25 mouse cellular contexts compared by ENCODE assay signal in the genomic region with DNA sequence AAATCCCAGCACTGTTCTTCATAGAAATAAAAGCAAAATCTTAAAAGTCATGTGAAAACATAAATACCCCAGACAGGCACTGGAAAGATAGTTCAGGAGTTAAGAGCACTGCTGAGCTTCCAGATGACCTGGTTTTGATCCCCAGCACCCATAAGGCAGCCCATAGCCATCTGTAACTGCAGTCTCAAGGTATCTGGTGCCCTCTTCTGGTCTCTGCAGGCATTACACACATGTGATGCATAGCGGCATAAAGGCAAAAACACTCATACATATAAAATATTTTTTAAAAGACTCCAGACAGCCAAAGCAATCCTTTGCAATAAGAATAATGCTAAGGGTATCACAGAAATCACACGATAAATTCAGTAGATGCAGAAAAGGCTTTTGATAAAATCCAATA. TPM values are rescaled to one million over a fixed set of nuclear protein-coding genes. Genes with fewer than 3 reads are reported as not detected.
A peak's percentile ranks its signal among the peaks of the same experiment; 100 is the strongest.
DNase-seq lines count a peak whose midpoint lies in the region; ATAC-seq and TF ChIP-seq lines count a peak whose summit lies in the region.
"Had no signal": no experiment of that assay in that cellular context is flagged by ENCODE, and none has a peak within 500 bp of the region (broad histone marks: within the 10 kb centered on the region; RNA-seq: fewer than 3 reads in every experiment).

No protein-coding gene starts in this region.

- no peak overlapping the region for H3K4me3 ChIP-seq in hindbrain, postnatal 0 days (ENCODE audit: low read length)
- no peak overlapping the region for H3K4me3 ChIP-seq in hindbrain, embryonic 13.5 days
- no peak overlapping the region for H3K4me3 ChIP-seq in testis, adult 2 months (ENCODE audit: control insufficient read depth, low read depth, low read length)
- no peak overlapping the region for H3K4me3 ChIP-seq in lung, adult 2 months (replicated peaks; ENCODE audit: extremely low read depth, low read depth, low read length)
- H3K4me3 ChIP-seq: embryonic facial prominence, embryonic 12.5 days; limb, embryonic 15.5 days; lung, embryonic 15.5 days; myocyte; neural tube, embryonic 15.5 days had no signal

- no peaks in the 10 kb centered on the region; the same call in 1 of the 2 replicates for H3K9me3 ChIP-seq in hindbrain, postnatal 0 days (ENCODE audit: low read length)
- 0 out of 2 replicates have a peak, but pooled peaks cover 2% of the 10 kb centered on the region for H3K9me3 ChIP-seq in hindbrain, embryonic 13.5 days
- H3K9me3 ChIP-seq: limb, embryonic 15.5 days; lung, embryonic 15.5 days had no signal

- in situ Hi-C loops in Patski (cut with MboI; ENCODE audit: low pct_unique_long_range_greater_than_20kb), result loop anchor here (25.0 kb wide), 1 partner anchor 460 kb away; a partner anchor contains a TSS

- no peak overlapping the region for H3K9ac ChIP-seq in hindbrain, postnatal 0 days (replicated peaks; ENCODE audit: low read length)
- no peak overlapping the region for H3K9ac ChIP-seq in hindbrain, embryonic 13.5 days
- H3K9ac ChIP-seq: embryonic facial prominence, embryonic 12.5 days; hindbrain, embryonic 14.5 days; limb, embryonic 15.5 days; lung, embryonic 15.5 days; neural tube, embryonic 15.5 days had no signal

- no peak overlapping the region for H3K4me2 ChIP-seq in hindbrain, postnatal 0 days (ENCODE audit: low read depth, low read length)
- H3K4me2 ChIP-seq in hindbrain, embryonic 13.5 days, result no peak overlapping the region
- H3K4me2 ChIP-seq: embryonic facial prominence, embryonic 12.5 days; heart, embryonic 11.5 days; hindbrain, embryonic 14.5 days; limb, embryonic 15.5 days; lung, embryonic 15.5 days; midbrain, embryonic 11.5 days; neural tube, embryonic 15.5 days had no signal

- H3K27me3 ChIP-seq in hindbrain, postnatal 0 days (ENCODE audit: insufficient read depth, low read length), result no peaks in the 10 kb centered on the region
- H3K27me3 ChIP-seq in hindbrain, embryonic 13.5 days, result no peaks in the 10 kb centered on the region
- H3K27me3 ChIP-seq in testis, adult 2 months (ENCODE audit: control insufficient read depth, insufficient read depth, low read length), result no peaks in the 10 kb centered on the region
- H3K27me3 ChIP-seq in Patski, result peaks cover 42% of the 10 kb centered on the region
- H3K27me3 ChIP-seq: embryonic facial prominence, embryonic 12.5 days; limb, embryonic 15.5 days; lung, embryonic 15.5 days; neural tube, embryonic 15.5 days had no signal

- TF ChIP-seq POLR2A in testis, adult 2 months (IDR thresholded peaks at IDR 0.05; ENCODE audit: control insufficient read depth, low read depth, low read length), result no peak
- TF ChIP-seq POLR2A in lung, adult 2 months (IDR thresholded peaks at IDR 0.05; ENCODE audit: borderline replicate concordance, extremely low read depth, low read depth, low read length), result no peak

- H3K27ac ChIP-seq in hindbrain, postnatal 0 days, result no peak overlapping the region
- no peak overlapping the region for H3K27ac ChIP-seq in hindbrain, embryonic 13.5 days
- no peak overlapping the region for H3K27ac ChIP-seq in testis, adult 2 months (ENCODE audit: control insufficient read depth, insufficient read depth, low read depth, low read length)
- H3K27ac ChIP-seq: embryonic facial prominence, embryonic 12.5 days; hindbrain, embryonic 14.5 days; limb, embryonic 15.5 days; lung, embryonic 15.5 days; macrophage; neural tube, embryonic 15.5 days had no signal

- WGBS in hindbrain, postnatal 0 days, result 98% methylated on average over 2 of the region's 2 CpGs
- WGBS in hindbrain, embryonic 13.5 days, result 80% methylated on average over 2 of the region's 2 CpGs
- 96% methylated on average over 2 of the region's 2 CpGs for WGBS in lung, adult 2 months

- POLR2A ChIA-PET in Patski (lab: Charles Lee), result no interaction called here

- no peak for DNase-seq in hindbrain, postnatal 0 days (ENCODE audit: low spot score)
- no peak for DNase-seq in testis, postnatal 10 days (ENCODE audit: low spot score)
- no peak for DNase-seq in Patski (ENCODE audit: low read depth, low spot score)
- DNase-seq in adrenal gland, adult (ENCODE audit: inconsistent age in 2 of 2, low spot score in 1 of 2), result no peak
- no peak for DNase-seq in lung, adult 2 months
- DNase-seq: adrenal gland, adult 8-10 months; cerebellum, adult 11-12 months; gastrocnemius, postnatal 14 days; heart, postnatal 14 days; kidney, adult 8-10 months; kidney, postnatal 4 days; layer of hippocampus, postnatal 36 days had no signal

- ATAC-seq in hindbrain, postnatal 0 days, result no peak
- no peak for ATAC-seq in hindbrain, embryonic 13.5 days (ENCODE audit: low FRiP score)
- ATAC-seq in Patski, result no peak
- ATAC-seq in monocyte, adult 5-6 weeks (replicated peaks; ENCODE audit: insufficient number of reproducible peaks, low FRiP score, low TSS enrichment, poor library complexity, severe bottlenecking), result no peak

- peak; percentile 46 for TF ChIP-seq CTCF in hindbrain, postnatal 0 days (IDR thresholded peaks at IDR 0.05; ENCODE audit: low read depth)
- TF ChIP-seq CTCF in testis, adult 2 months (IDR thresholded peaks at IDR 0.05; ENCODE audit: control insufficient read depth, insufficient read depth, insufficient replicate concordance, low read depth, low read length), result peak; percentile 18; the same call in 1 of the 2 replicates
- TF ChIP-seq CTCF in Patski (IDR thresholded peaks at IDR 0.05), result peak; percentile 39
- no peak for TF ChIP-seq CTCF in lung, adult 2 months (IDR thresholded peaks at IDR 0.05; ENCODE audit: insufficient read depth, low read length)

- H3K4me1 ChIP-seq in hindbrain, postnatal 0 days (ENCODE audit: insufficient read depth, low read length), result no peaks in the 10 kb centered on the region
- no peaks in the 10 kb centered on the region for H3K4me1 ChIP-seq in hindbrain, embryonic 13.5 days (replicated peaks)
- H3K4me1 ChIP-seq in testis, adult 2 months (ENCODE audit: control insufficient read depth, insufficient read depth, low read length), result no peaks in the 10 kb centered on the region
- H3K4me1 ChIP-seq in lung, adult 2 months (ENCODE audit: control insufficient read depth, insufficient read depth, low read length), result no peaks in the 10 kb centered on the region
- H3K4me1 ChIP-seq: embryonic facial prominence, embryonic 12.5 days; limb, embryonic 15.5 days; lung, embryonic 15.5 days; neural tube, embryonic 15.5 days had no signal

- CTCF ChIA-PET in Patski (lab: Charles Lee), result no interaction called here

- no peaks in the 10 kb centered on the region for H3K36me3 ChIP-seq in hindbrain, postnatal 0 days (ENCODE audit: insufficient read depth, low read length)
- no peaks in the 10 kb centered on the region for H3K36me3 ChIP-seq in hindbrain, embryonic 13.5 days
- H3K36me3 ChIP-seq in testis, adult 2 months (ENCODE audit: control insufficient read depth, insufficient read depth, low read length), result no peaks in the 10 kb centered on the region; the same call in 1 of the 2 replicates
- H3K36me3 ChIP-seq: embryonic facial prominence, embryonic 12.5 days; limb, embryonic 15.5 days; lung, embryonic 15.5 days; neural tube, embryonic 15.5 days had no signal

RNA-seq across cellular contexts. Expression of a gene that starts 37.3 kb away (rescaled TPM):
- 0.31 TPM in 1 of 2 replicates, not detected in the other for total RNA-seq in hindbrain, postnatal 0 days (2014; rRNA removed)
- polyA plus RNA-seq in hindbrain, postnatal 0 days (2015; fragmentation: Nextera tagmentation; extraction: Ambion mirVana), result 0.34 and 0.39 TPM in 2 replicates
- 0.32 and 0.35 TPM in 2 replicates for polyA plus RNA-seq in hindbrain, embryonic 13.5 days (2015; fragmentation: Nextera tagmentation; extraction: Ambion mirVana)
- polyA plus RNA-seq in testis, adult 2 months (2012; rRNA removed), result 89.2 and 95.6 TPM in 2 replicates
- polyA plus RNA-seq in Patski (2021), result 0.47 TPM
- total RNA-seq in monocyte, adult 5-6 weeks (2017), result 0.29 to 0.64 TPM in 2 of 3 replicates, not detected in the other
- 0.11 and 0.24 TPM in 2 replicates for polyA plus RNA-seq in lung, adult 2 months (2012; rRNA removed)
- total RNA-seq: common myeloid progenitor, adult 5-6 weeks had no signal

RNA-seq across cellular contexts. Expression of a gene that starts 37.3 kb away (rescaled TPM):
- 7.9 and 14.5 TPM in 2 replicates for total RNA-seq in hindbrain, postnatal 0 days (2014; rRNA removed)
- polyA plus RNA-seq in hindbrain, postnatal 0 days (2015; fragmentation: Nextera tagmentation; extraction: Ambion mirVana), result 17.4 and 18.6 TPM in 2 replicates
- 29.6 and 31.0 TPM in 2 replicates for polyA plus RNA-seq in hindbrain, embryonic 13.5 days (2015; fragmentation: Nextera tagmentation; extraction: Ambion mirVana)
- 14.0 and 18.1 TPM in 2 replicates for polyA plus RNA-seq in testis, adult 2 months (2012; rRNA removed)
- polyA plus RNA-seq in Patski (2021), result 21.0 TPM
- 57.6 to 66.5 TPM (median 64.7 TPM) in 3 replicates for total RNA-seq in monocyte, adult 5-6 weeks (2017)
- 5.3 TPM in 2 replicates for polyA plus RNA-seq in lung, adult 2 months (2012; rRNA removed)

RNA-seq across cellular contexts. Expression of a gene that starts 54.0 kb away (rescaled TPM):
- total RNA-seq in hindbrain, postnatal 0 days (2014; rRNA removed), result 45.3 and 51.5 TPM in 2 replicates
- 15.6 and 16.2 TPM in 2 replicates for polyA plus RNA-seq in hindbrain, postnatal 0 days (2015; fragmentation: Nextera tagmentation; extraction: Ambion mirVana)
- 27.0 and 29.9 TPM in 2 replicates for polyA plus RNA-seq in hindbrain, embryonic 13.5 days (2015; fragmentation: Nextera tagmentation; extraction: Ambion mirVana)
- 107 and 120 TPM in 2 replicates for polyA plus RNA-seq in testis, adult 2 months (2012; rRNA removed)
- polyA plus RNA-seq in Patski (2021), result 29.5 TPM
- total RNA-seq in monocyte, adult 5-6 weeks (2017), result 18.8 to 33.3 TPM (median 29.5 TPM) in 3 replicates
- polyA plus RNA-seq in lung, adult 2 months (2012; rRNA removed), result 6.9 and 10.4 TPM in 2 replicates

Comparison
In these comparisons a context has a peak if more than half of its experiments do, and no peak if none do; other contexts are left out.
1. RNA of a gene that starts 37.3 kb away (polyA plus RNA-seq): 89.2 to 95.6 TPM in testis, adult 2 months; 0.47 TPM in Patski (single experiment), 0.34 to 0.39 TPM in hindbrain, postnatal 0 days, 0.32 to 0.35 TPM in hindbrain, embryonic 13.5 days and 0.11 to 0.24 TPM in lung, adult 2 months; every median in the first group is over 10 times any median in the second.